Mouse (Mus musculus) embryonic facial prominence, embryonic 13.5 days (tissue): Measurements from ENCODE around the gene Med20. TPM values are rescaled to one million over a fixed set of nuclear protein-coding genes. Genes with fewer than 3 reads are reported as not detected.
"Not testable (repeated sequence)": the region's sequence is repeated elsewhere in the genome, so short reads cannot be mapped to it uniquely, and the experiment has no call there.

Experiments
- ATAC-seq: fragments of 200-750 bp; cut with Nextera tagmentation; 2 replicates; pipeline ENCODE4 v1.8.0; 2017; ENCODE audit warnings: low read depth; ENCODE audit not compliant: insufficient number of reproducible peaks, insufficient read depth, low FRiP score, low TSS enrichment
- H3K27ac ChIP-seq: fragments of 300-500 bp; sonication (generic); 2 replicates; pipeline ENCODE4 v1.5.1; 2015; ENCODE audit warnings: moderate library complexity, mild to moderate bottlenecking, inconsistent platforms
- H3K27me3 ChIP-seq: fragments of 300-500 bp; sonication (generic); 2 replicates; pipeline ENCODE4 v1.6.1; 2015; ENCODE audit warnings: mild to moderate bottlenecking, inconsistent platforms
- H3K36me3 ChIP-seq: fragments of 300-500 bp; sonication (generic); 2 replicates; pipeline ENCODE4 v1.6.1; 2015; ENCODE audit warnings: mild to moderate bottlenecking, inconsistent platforms
- H3K4me1 ChIP-seq: fragments of 300-500 bp; sonication (generic); 2 replicates; pipeline ENCODE4 v1.6.1; 2015; ENCODE audit warnings: inconsistent platforms
- H3K4me2 ChIP-seq: fragments of 300-500 bp; sonication (generic); 2 replicates; pipeline ENCODE4 v1.6.1; 2015; ENCODE audit warnings: moderate library complexity, mild to moderate bottlenecking, inconsistent platforms
- H3K4me3 ChIP-seq: fragments of 300-500 bp; sonication (generic); 2 replicates; pipeline ENCODE4 v1.5.1; 2015; ENCODE audit warnings: mild to moderate bottlenecking, inconsistent platforms
- H3K9ac ChIP-seq: fragments of 300-500 bp; sonication (generic); 2 replicates; pipeline ENCODE4 v1.6.1; 2015; ENCODE audit warnings: mild to moderate bottlenecking, inconsistent platforms
- H3K9me3 ChIP-seq: fragments of 300-500 bp; sonication (generic); 2 replicates; pipeline ENCODE4 v1.6.1; 2016; ENCODE audit warnings: inconsistent platforms
- WGBS: fragments of 180-500 bp; shearing (Covaris S2); methylation state at CpG from one replicate; pipeline ENCODE4 v1.1.7; 2015; ENCODE audit warnings: mixed read lengths; 5-methylcytosine and 5-hydroxymethylcytosine counted together
- polyA plus RNA-seq: library from polyadenylated mRNA; unstranded; fragments of >200 nt; fragmentation: Nextera tagmentation; extraction: Ambion mirVana; gene quantifications from 2 replicates; pipeline ENCODE4 v1.2.1, GENCODE M21; 2015

The Med20 gene
- polyA plus RNA-seq, 1 experiment from 2014 or later, result 52.9 TPM

GRCm38 (mm10) chr17:47597838-47598579, 13.4 kb upstream of the Med20 start:
- H3K9ac ChIP-seq, result peak overlapping the region; percentile 95

DNA sequence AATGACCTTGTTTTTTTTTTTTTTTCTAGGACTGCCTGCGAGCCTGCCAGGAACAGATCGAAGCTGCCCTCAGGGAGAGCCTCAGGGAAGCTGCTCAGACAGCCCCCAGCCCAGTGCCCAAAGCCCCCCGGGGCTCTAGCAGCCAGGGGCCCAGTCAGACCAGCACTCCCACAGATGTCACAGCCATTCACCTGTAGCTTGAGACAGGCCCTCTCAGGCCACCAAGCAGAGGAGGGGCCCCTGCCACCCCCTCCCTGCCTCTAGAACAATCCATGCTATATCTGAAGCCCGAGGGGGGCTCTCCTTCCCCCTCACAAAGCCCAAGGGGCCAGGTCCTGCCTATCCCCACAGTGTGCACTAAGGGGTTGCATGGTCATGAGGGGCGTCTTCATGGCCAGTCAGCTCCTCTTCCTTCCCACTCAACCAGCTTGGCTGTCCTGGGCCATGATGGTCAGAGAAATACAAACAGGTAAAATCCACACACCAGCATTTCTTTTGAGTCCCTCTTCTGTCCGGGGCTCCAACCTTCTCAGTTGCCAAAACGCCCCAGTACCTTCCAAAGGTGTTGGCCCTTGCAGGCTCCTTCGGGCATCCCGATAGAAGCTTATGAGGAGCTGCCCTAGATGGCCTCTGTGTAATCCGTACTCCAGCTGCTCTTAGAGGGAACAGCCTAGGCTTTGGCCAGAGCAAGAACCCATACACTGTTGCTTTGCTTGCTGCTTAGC, 12.6 kb upstream of the Med20 start:
- not testable (repeated sequence) for H3K9me3 ChIP-seq, H3K27me3 ChIP-seq, H3K9ac ChIP-seq, H3K4me3 ChIP-seq, H3K4me2 ChIP-seq, ATAC-seq
- H3K36me3 ChIP-seq, result peaks cover 63% of the 10 kb centered on the region
- 82% methylated on average over 10 of the region's 10 CpGs for WGBS
- H3K27ac ChIP-seq, result peak overlapping the region; percentile 53
- H3K4me1 ChIP-seq, result peaks cover 38% of the 10 kb centered on the region

More at GRCm38 (mm10) chr17:47597838-47598579, 13.4 kb upstream of the Med20 start:
- H3K27ac ChIP-seq, result peak overlapping the region; percentile 99
- no peaks in the 10 kb centered on the region for H3K9me3 ChIP-seq
- WGBS, result 31% methylated on average over 10 of the region's 10 CpGs
- H3K4me3 ChIP-seq, result peak overlapping the region; percentile 6; the same call in 1 of the 2 replicates
- H3K36me3 ChIP-seq, result peaks cover 60% of the 10 kb centered on the region
- peaks cover 39% of the 10 kb centered on the region for H3K4me1 ChIP-seq
- H3K4me2 ChIP-seq, result peak overlapping the region; percentile 82
- H3K27me3 ChIP-seq, result no peaks in the 10 kb centered on the region
- ATAC-seq, result no peak

DNA sequence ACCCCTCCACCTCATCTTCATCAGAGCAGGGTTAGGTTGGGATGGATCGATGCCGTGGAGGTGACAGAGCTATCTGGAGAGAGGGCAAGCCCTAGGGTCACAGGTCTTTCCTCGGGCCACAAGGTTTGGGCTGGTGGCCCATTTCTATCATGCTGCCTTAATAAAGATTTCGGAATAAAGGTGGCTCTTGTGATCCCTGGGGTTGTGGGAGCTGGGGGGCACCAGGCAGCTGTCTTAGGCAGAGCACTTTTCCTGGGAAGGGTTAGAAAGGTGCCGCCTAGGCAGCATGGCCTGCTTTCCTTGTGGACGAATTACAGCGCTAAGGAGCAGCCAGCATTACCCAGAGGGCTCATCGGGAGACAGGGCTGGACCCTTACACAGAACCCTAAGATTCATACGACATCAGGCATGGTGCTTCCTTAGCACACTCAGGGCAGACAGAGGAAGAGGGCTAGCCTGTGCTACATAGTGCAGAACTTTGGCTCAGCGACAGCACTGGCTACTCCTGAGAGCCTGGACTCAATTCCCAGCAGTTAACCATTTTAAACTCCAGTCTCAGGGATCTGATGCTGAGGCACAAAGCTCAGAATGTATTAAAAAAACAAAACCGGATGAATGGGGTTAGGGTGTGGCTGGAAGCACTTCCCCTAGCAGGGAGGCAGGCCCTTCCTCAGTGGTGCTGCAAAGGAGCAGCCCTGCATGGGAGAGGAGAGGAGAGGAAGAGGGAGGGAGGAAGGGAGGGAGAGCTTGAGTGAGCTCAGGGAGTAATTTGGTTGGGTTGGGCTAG, 11.7 kb upstream of the Med20 start:
- Histone ChIP-seq H3K27me3 (no peaks in the 10 kb centered on the region), H3K27ac (peak overlapping the region; percentile 53), H3K4me1 (peaks cover 38% of the 10 kb centered on the region), H3K4me3 (no peak overlapping the region), H3K36me3 (peaks cover 73% of the 10 kb centered on the region), H3K9me3 (no peaks in the 10 kb centered on the region), H3K4me2 (no peak overlapping the region), H3K9ac (no peak overlapping the region)
- WGBS, result 73% methylated on average over 11 of the region's 11 CpGs
- ATAC-seq, result no peak

- no peak for ATAC-seq
Observed at GRCm38 (mm10) chr17:47600601-47601388, 10.6 kb upstream of the Med20 start.

DNA sequence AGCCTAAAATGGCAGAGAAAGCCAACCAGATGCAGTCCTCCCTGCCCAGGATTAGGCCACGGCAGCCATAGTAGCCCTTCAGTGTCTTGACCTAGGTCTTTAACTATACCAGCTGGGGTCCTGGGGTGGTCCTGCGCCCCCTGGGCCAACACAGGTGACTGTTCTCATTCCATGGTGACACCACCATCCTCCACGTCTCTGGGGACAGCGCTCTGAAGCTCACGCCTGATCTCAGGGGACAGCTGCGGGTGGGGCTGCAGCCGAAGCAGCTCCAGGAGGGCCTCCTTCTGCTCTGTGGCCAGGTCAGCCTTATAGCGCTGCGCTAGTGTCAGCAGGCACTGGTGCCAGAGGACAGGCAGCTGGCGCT, 10.0 kb upstream of the Med20 start:
- no peak for ATAC-seq
- H3K36me3 ChIP-seq, result peaks cover 88% of the 10 kb centered on the region

More at GRCm38 (mm10) chr17:47600601-47601388, 10.6 kb upstream of the Med20 start:
- WGBS, result 84% methylated on average over 13 of the region's 13 CpGs
- no peak overlapping the region for H3K4me2 ChIP-seq
- H3K36me3 ChIP-seq, result peaks cover 84% of the 10 kb centered on the region
- H3K27me3 ChIP-seq, result no peaks in the 10 kb centered on the region
- peaks cover 38% of the 10 kb centered on the region for H3K4me1 ChIP-seq
- H3K9me3 ChIP-seq, result no peaks in the 10 kb centered on the region
- H3K9ac ChIP-seq, result no peak overlapping the region
- H3K4me3 ChIP-seq, result no peak overlapping the region
- peak overlapping the region; percentile 34; the same call in 1 of the 2 replicates for H3K27ac ChIP-seq

GRCm38 (mm10) chr17:47602289-47602688, 9.1 kb upstream of the Med20 start:
- 92% methylated on average over 11 of the region's 11 CpGs for WGBS
- H3K9ac ChIP-seq, result no peak overlapping the region

More for the DNA sequence above, 10.0 kb upstream of the Med20 start:
- H3K4me1 ChIP-seq, result peaks cover 32% of the 10 kb centered on the region
- no peaks in the 10 kb centered on the region for H3K9me3 ChIP-seq
- no peak overlapping the region for H3K4me3 ChIP-seq
- peak overlapping the region; percentile 34; the same call in 1 of the 2 replicates for H3K27ac ChIP-seq
- no peak overlapping the region for H3K9ac ChIP-seq
- H3K4me2 ChIP-seq, result no peak overlapping the region
- 94% methylated on average over 10 of the region's 10 CpGs for WGBS
- no peaks in the 10 kb centered on the region for H3K27me3 ChIP-seq

GRCm38 (mm10) chr17:47606220-47606619, 5.2 kb upstream of the Med20 start:
- Histone ChIP-seq H3K27ac (no peak overlapping the region), H3K4me1 (peaks cover 9% of the 10 kb centered on the region), H3K9me3 (no peaks in the 10 kb centered on the region), H3K27me3 (no peaks in the 10 kb centered on the region), H3K4me3 (no peak overlapping the region), H3K4me2 (no peak overlapping the region), H3K9ac (no peak overlapping the region), H3K36me3 (peaks cover 74% of the 10 kb centered on the region)
- ATAC-seq, result no peak
- WGBS, result 73% methylated on average over 5 of the region's 5 CpGs

More at GRCm38 (mm10) chr17:47602289-47602688, 9.1 kb upstream of the Med20 start:
- H3K4me1 ChIP-seq, result peaks cover 23% of the 10 kb centered on the region
- no peaks in the 10 kb centered on the region for H3K9me3 ChIP-seq
- no peak overlapping the region for H3K27ac ChIP-seq
- no peak overlapping the region for H3K4me2 ChIP-seq
- H3K36me3 ChIP-seq, result peaks cover 90% of the 10 kb centered on the region
- no peak for ATAC-seq
- H3K4me3 ChIP-seq, result no peak overlapping the region
- H3K27me3 ChIP-seq, result no peaks in the 10 kb centered on the region

DNA sequence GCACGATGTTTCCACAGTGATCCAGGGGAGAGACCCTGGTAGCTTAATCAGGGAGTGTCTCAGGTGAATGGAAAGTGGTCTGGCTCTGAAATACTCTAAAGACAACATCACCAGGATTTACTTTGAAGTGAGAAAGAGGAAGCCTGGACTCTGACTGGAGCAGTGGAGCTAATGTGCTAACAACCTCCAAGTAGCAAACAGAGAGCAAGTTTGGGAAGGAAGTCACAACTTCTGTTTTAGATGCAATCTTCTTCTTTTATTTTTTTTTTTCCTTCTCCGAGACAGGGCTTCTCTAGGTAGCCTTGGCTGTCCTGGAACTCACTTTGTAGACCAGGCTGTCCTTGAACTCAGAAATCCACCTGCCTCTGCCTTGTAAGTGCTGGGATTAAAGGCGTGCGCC, 2.2 kb upstream of the Med20 start:
- H3K9me3 ChIP-seq, result no peaks in the 10 kb centered on the region
- peaks cover 63% of the 10 kb centered on the region for H3K36me3 ChIP-seq
- H3K4me2 ChIP-seq, result no peak overlapping the region
- no peak for ATAC-seq
- no peak overlapping the region for H3K9ac ChIP-seq
- H3K27me3 ChIP-seq, result no peaks in the 10 kb centered on the region
- no peak overlapping the region for H3K27ac ChIP-seq
- no peak overlapping the region for H3K4me3 ChIP-seq
- 92% methylated on average over 4 of the region's 4 CpGs for WGBS
- H3K4me1 ChIP-seq, result peaks cover 23% of the 10 kb centered on the region

DNA sequence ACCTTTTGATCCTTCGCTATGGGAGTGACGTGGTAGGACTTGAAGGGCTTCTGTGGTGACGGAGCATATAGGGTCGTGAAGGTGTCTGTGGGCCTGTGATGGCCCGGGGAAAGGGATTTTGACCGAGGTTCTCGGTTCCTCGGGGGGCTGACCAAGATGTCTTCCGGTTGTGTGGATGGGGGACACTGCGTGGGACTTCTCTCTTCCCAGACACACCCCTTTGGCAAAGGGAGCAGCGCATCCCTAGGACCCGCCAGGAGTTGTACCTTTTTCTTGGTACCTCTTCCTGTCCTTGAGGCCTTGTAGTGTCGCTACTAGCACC, 240 bp downstream of the Med20 start:
- peak overlapping the region; percentile 77 for H3K4me2 ChIP-seq
- peak overlapping the region; percentile 89 for H3K9ac ChIP-seq
- WGBS, result under 1% methylated on average over 13 of the region's 13 CpGs
- peaks cover 59% of the 10 kb centered on the region for H3K36me3 ChIP-seq
- H3K27me3 ChIP-seq, result no peaks in the 10 kb centered on the region
- ATAC-seq, result peak; percentile 33; the same call in 1 of the 2 replicates
- peaks cover 23% of the 10 kb centered on the region for H3K4me1 ChIP-seq
- H3K27ac ChIP-seq, result peak overlapping the region; percentile 60; the same call in 1 of the 2 replicates
- H3K9me3 ChIP-seq, result no peaks in the 10 kb centered on the region
- peak overlapping the region; percentile 82 for H3K4me3 ChIP-seq

- Histone ChIP-seq H3K4me1 (peaks cover 23% of the 10 kb centered on the region), H3K27me3 (no peaks in the 10 kb centered on the region), H3K4me2 (no peak overlapping the region), H3K36me3 (peaks cover 57% of the 10 kb centered on the region), H3K4me3 (no peak overlapping the region), H3K9me3 (no peaks in the 10 kb centered on the region), H3K9ac (no peak overlapping the region), H3K27ac (no peak overlapping the region)
- WGBS, result 67% methylated on average over 1 of the region's 1 CpGs
- ATAC-seq, result no peak
Observed at GRCm38 (mm10) chr17:47614018-47614417, 2.6 kb downstream of the Med20 start.

DNA sequence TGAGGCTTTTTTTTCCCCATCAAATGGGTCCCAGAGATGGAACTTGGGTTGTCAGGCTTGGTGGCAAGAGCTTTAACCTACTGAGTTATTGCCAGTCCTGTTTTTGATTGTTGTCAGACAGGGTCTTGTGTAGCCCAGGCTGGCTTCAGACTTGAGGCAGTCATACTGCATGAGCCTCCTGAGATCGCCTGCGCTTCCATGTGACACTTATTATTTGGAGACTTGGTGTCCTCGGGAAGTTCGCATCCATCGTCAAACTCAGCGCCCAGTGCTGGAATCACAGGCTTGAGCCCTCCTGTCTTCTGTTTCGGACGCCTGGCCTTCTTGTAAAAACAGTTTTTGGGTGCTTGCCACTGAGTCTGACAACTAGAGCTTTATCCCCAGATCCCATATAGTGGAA, 4.7 kb downstream of the Med20 start:
- Histone ChIP-seq H3K36me3 (peaks cover 73% of the 10 kb centered on the region), H3K27me3 (no peaks in the 10 kb centered on the region), H3K9me3 (no peaks in the 10 kb centered on the region), H3K4me2 (no peak overlapping the region), H3K27ac (no peak overlapping the region), H3K4me3 (no peak overlapping the region), H3K9ac (no peak overlapping the region), H3K4me1 (peaks cover 14% of the 10 kb centered on the region)
- WGBS, result 93% methylated on average over 8 of the region's 8 CpGs
- no peak for ATAC-seq
